Mouse (Mus musculus): ENCODE data around the gene Hbq1a.

GRCm38 (mm10) chr11:32349284-32349953 is 49.5 kb downstream of the Hbq1a start:
- TF ChIP-seq CTCF (IDR thresholded peaks at IDR 0.05; ENCODE audit: extremely low read depth, insufficient read length, insufficient replicate concordance, low read depth, low read length) (no peak), POLR2A (IDR thresholded peaks at IDR 0.05; ENCODE audit: low read depth, low read length) (no peak)
